Mouse (Mus musculus) thymus, postnatal 14 days (tissue): ENCODE data around the gene Rpl3.

ENCODE experiments used
- DNase-seq: peaks from one replicate; pipeline ENCODE4 v3.0.0; 2021

Gene Rpl3

GRCm38 (mm10) chr15:80030399-80030798 is 61.3 kb downstream of the Rpl3 start:
- no peak for DNase-seq

GRCm38 (mm10) chr15:80028862-80029261 is 62.8 kb downstream of the Rpl3 start:
- no peak for DNase-seq
